In the genomic region with DNA sequence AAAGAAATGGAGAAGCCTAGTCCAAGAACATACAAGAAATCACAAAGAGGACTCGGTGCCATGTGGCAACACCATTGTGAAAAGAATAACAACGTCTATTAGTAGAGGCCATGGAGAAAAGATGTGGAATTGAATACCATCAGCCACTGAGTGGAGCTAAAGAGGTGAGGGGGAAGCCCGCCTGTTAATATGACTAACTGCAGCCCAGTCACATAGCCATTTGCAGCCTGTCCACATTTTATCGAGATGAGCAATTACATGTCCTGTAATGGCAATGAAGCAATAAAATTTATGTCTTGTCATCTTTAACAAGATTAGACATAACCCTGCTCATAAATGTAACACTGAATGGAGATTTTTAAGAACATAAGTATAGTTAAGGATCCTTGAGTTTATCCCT, we compare ENCODE assay signal across 20 mouse cellular contexts. TPM values are rescaled to one million over a fixed set of nuclear protein-coding genes. Genes with fewer than 3 reads are reported as not detected.
"Had no signal": no experiment of that assay in that cellular context is flagged by ENCODE, and none has a peak within 500 bp of the region (broad histone marks: within the 10 kb centered on the region; RNA-seq: fewer than 3 reads in every experiment).

No protein-coding gene starts in this region.

- DNase-seq: kidney, postnatal 10 days; kidney, postnatal 4 days; layer of hippocampus, adult 9-11 months; left cerebral cortex, postnatal 4 days; liver, postnatal 0 days; lung, embryonic 14.5 days; lung, postnatal 10 days; lung, postnatal 4 days; midbrain, embryonic 14.5 days; thymus, adult 18-20 months; thymus, postnatal 36 days had no signal

- H3K4me3 ChIP-seq: kidney, embryonic 15.5 days; limb, embryonic 12.5 days; limb, embryonic 15.5 days had no signal

- H3K27ac ChIP-seq: kidney, embryonic 15.5 days; limb, embryonic 12.5 days; limb, embryonic 15.5 days; liver, embryonic 14.5 days had no signal

- ATAC-seq: liver, postnatal 0 days had no signal

RNA-seq across cellular contexts. Expression of a gene that starts 30.7 kb away (rescaled TPM):
- total RNA-seq: layer of hippocampus, adult 18-20 months; left cerebral cortex, adult 8-10 months; megakaryocyte progenitor cell, adult 5-6 weeks; megakaryocyte-erythroid progenitor cell, adult 5-6 weeks; midbrain, postnatal 0 days had no signal
